Mouse (Mus musculus): Measurements from ENCODE around the gene Ctla2a. TPM values are rescaled to one million over a fixed set of nuclear protein-coding genes. Genes with fewer than 3 reads are reported as not detected.
"Not testable (repeated sequence)": the region's sequence is repeated elsewhere in the genome, so short reads cannot be mapped to it uniquely, and the experiment has no call there.

The Ctla2a gene
- 202 and 264 TPM in 2 replicates for polyA plus RNA-seq (2011; ENCODE audit: insufficient read depth, insufficient read length, low replicate concordance, missing spikeins)

DNA sequence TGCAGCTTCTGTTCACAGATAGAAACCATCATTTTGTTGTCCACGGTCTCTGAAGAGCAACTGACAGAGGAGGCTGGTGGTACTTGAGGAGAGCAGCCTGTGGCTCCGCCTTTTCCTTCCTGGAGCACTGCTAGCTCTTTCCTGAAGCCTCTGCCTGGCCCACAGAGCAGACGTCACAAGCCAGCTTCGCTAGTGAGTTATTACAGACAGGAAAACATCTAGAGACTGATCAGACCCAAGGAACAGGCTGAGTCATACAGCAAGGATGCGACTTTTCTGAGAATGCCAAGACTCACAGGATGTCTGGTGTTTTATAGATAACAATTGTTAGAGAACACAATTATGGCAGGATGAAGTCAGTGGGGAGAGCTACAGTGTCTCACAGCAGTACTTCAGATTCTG, at the start of gene Ctla2a, which contains the start of gene Gm49391:
TSS of gene Ctla2a (minus strand) at position 126 of the 402 bp plus-strand sequence.
TSS of gene Gm49391 (minus strand) at position 72 of the 402 bp plus-strand sequence.
- H3K27ac ChIP-seq (ENCODE audit: control insufficient read depth, insufficient read depth, low read depth, low read length, poor library complexity): no peak within 1 kb of the TSS
- WGBS: 2% methylated on average over 5 of the region's 5 CpGs
- H3K4me3 ChIP-seq (replicated peaks; ENCODE audit: control insufficient read depth, low read depth, low read length): no peak within 1 kb of the TSS
- H3K4me1 ChIP-seq (ENCODE audit: control insufficient read depth, insufficient read depth, low read length): no peaks in the 10 kb centered on the region
- no peak for TF ChIP-seq CTCF (IDR thresholded peaks at IDR 0.05; ENCODE audit: control insufficient read depth, insufficient read depth, low read length)
- no peak for TF ChIP-seq POLR2A (IDR thresholded peaks at IDR 0.05; ENCODE audit: borderline replicate concordance, control insufficient read depth, low read depth, low read length)

DNA sequence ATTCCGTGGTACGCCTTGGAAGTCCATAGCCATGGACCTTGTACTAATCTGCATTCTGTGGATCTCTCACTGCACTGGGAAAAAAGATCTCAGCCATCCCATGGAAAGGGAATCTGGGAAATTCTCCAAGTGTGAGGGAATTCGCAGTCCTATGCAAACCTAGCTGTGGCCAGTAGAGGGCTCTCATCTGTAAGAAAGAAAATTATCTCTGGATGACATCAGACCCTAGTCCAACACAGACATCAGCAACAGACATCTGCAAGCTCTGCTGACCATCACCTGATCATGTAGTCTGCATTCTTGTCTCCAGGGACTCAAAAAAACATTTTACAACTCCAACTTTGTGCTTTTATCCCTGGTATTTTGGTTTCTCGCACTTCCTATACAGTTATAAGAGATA, 35.9 kb upstream of the Ctla2a start:
- not testable (repeated sequence) for H3K4me3 ChIP-seq (replicated peaks; ENCODE audit: control insufficient read depth, low read depth, low read length); H3K4me1 ChIP-seq (ENCODE audit: control insufficient read depth, insufficient read depth, low read length); H3K27ac ChIP-seq (ENCODE audit: control insufficient read depth, insufficient read depth, low read depth, low read length, poor library complexity)
- 77% methylated on average over 4 of the region's 4 CpGs for WGBS

DNA sequence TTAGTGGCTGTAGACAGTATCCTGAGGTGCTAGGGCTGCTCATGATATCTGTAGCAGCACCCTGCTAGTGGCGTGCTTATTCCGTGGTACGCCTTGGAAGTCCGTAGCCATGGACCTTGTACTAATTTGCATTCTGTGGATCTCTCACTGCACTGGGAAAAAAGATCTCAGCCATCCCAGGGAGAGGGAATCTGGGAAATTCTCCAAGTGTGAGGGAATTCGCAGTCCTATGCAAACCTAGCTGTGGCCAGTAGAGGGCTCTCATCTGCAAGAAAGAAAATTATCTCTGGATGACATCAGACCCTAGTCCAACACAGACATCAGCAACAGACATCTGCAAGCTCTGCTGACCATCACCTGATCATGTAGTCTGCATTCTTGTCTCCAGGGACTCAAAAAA, 27.6 kb upstream of the Ctla2a start:
- H3K27ac ChIP-seq (ENCODE audit: control insufficient read depth, insufficient read depth, low read depth, low read length, poor library complexity); H3K4me1 ChIP-seq (ENCODE audit: control insufficient read depth, insufficient read depth, low read length); H3K4me3 ChIP-seq (replicated peaks; ENCODE audit: control insufficient read depth, low read depth, low read length): not testable (repeated sequence)
- WGBS: 62% methylated on average over 4 of the region's 5 CpGs

GRCm38 (mm10) chr13:60961706-60962105, 25.3 kb upstream of the Ctla2a start:
- 65% methylated on average over 5 of the region's 5 CpGs for WGBS
- no peak for TF ChIP-seq CTCF (IDR thresholded peaks at IDR 0.05; ENCODE audit: control insufficient read depth, insufficient read depth, low read length)
- TF ChIP-seq POLR2A (IDR thresholded peaks at IDR 0.05; ENCODE audit: borderline replicate concordance, control insufficient read depth, low read depth, low read length): no peak
- no peak overlapping the region for H3K27ac ChIP-seq (ENCODE audit: control insufficient read depth, insufficient read depth, low read depth, low read length, poor library complexity)
- H3K4me1 ChIP-seq (ENCODE audit: control insufficient read depth, insufficient read depth, low read length): no peaks in the 10 kb centered on the region
- no peak overlapping the region for H3K4me3 ChIP-seq (replicated peaks; ENCODE audit: control insufficient read depth, low read depth, low read length)

DNA sequence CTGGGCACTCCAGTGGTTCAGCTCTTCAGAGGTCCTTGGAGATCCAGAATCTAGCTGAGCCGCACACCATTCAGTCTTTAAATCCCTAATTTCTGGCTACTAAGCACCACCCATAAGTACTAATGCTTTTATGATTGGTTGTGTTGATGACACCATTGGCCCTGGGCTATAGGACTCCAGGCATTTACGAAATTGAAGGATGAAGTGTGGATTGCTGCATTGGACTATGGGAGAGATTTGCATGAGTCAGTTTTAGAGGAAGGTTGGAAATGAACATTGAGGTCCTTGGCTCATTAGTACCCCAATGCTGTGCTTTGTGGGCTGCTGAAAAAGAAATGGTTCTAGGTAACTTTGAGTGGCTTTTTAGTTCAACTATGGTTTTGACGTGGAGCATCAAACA, 5.5 kb upstream of the Ctla2a start, which contains the start of gene Tpbpa:
TSS of gene Tpbpa (minus strand) at position 101 of the 400 bp plus-strand sequence.
- not testable (repeated sequence) for H3K4me3 ChIP-seq (replicated peaks; ENCODE audit: control insufficient read depth, low read depth, low read length); H3K4me1 ChIP-seq (ENCODE audit: control insufficient read depth, insufficient read depth, low read length); H3K27ac ChIP-seq (ENCODE audit: control insufficient read depth, insufficient read depth, low read depth, low read length, poor library complexity)
- 75% methylated on average over 3 of the region's 3 CpGs for WGBS

GRCm38 (mm10) chr13:60935490-60935889, 935 bp downstream of the Ctla2a start, which contains the start of gene Gm49393:
TSS of gene Gm49393 (minus strand) at chr13:60935590.
- not testable (repeated sequence) for H3K4me3 ChIP-seq (replicated peaks; ENCODE audit: control insufficient read depth, low read depth, low read length); H3K4me1 ChIP-seq (ENCODE audit: control insufficient read depth, insufficient read depth, low read length); H3K27ac ChIP-seq (ENCODE audit: control insufficient read depth, insufficient read depth, low read depth, low read length, poor library complexity)
- WGBS: 57% methylated on average over 2 of the region's 2 CpGs

GRCm38 (mm10) chr13:60904780-60905179, 31.6 kb downstream of the Ctla2a start, which contains the start of gene Tpbpb:
TSS of gene Tpbpb (minus strand) at chr13:60904880.
- H3K27ac ChIP-seq (ENCODE audit: control insufficient read depth, insufficient read depth, low read depth, low read length, poor library complexity); H3K4me1 ChIP-seq (ENCODE audit: control insufficient read depth, insufficient read depth, low read length); H3K4me3 ChIP-seq (replicated peaks; ENCODE audit: control insufficient read depth, low read depth, low read length): not testable (repeated sequence)
- WGBS: 55% methylated on average over 2 of the region's 2 CpGs

GRCm38 (mm10) chr13:60897328-60897727, 39.1 kb downstream of the Ctla2a start, which contains the start of gene Ctla2b:
TSS of gene Ctla2b (minus strand) at chr13:60897447.
- Histone ChIP-seq H3K4me1 (ENCODE audit: control insufficient read depth, insufficient read depth, low read length) (no peaks in the 10 kb centered on the region), H3K27ac (ENCODE audit: control insufficient read depth, insufficient read depth, low read depth, low read length, poor library complexity) (no peak within 1 kb of the TSS), H3K4me3 (replicated peaks; ENCODE audit: control insufficient read depth, low read depth, low read length) (no peak within 1 kb of the TSS)
- 4% methylated on average over 3 of the region's 3 CpGs for WGBS
- TF ChIP-seq CTCF (IDR thresholded peaks at IDR 0.05; ENCODE audit: control insufficient read depth, insufficient read depth, low read length) (no peak), POLR2A (IDR thresholded peaks at IDR 0.05; ENCODE audit: borderline replicate concordance, control insufficient read depth, low read depth, low read length) (no peak)

GRCm38 (mm10) chr13:60896794-60897193, 39.6 kb downstream of the Ctla2a start, which contains the start of gene Gm49392:
TSS of gene Gm49392 (minus strand) at chr13:60896894.
- not testable (repeated sequence) for H3K4me1 ChIP-seq (ENCODE audit: control insufficient read depth, insufficient read depth, low read length); H3K27ac ChIP-seq (ENCODE audit: control insufficient read depth, insufficient read depth, low read depth, low read length, poor library complexity); H3K4me3 ChIP-seq (replicated peaks; ENCODE audit: control insufficient read depth, low read depth, low read length)
- 76% methylated on average over 8 of the region's 8 CpGs for WGBS

All from bone marrow, adult 2 months (tissue).